Mouse (Mus musculus): Measurements from ENCODE around the gene Zfp574.
A peak's percentile ranks its signal among the peaks of the same experiment; 100 is the strongest.

GRCm38 (mm10) chr7:25087972-25088371, 15.6 kb downstream of the Zfp574 start:
- TF ChIP-seq HCFC1 (IDR thresholded peaks at IDR 0.05; ENCODE audit: borderline replicate concordance, insufficient read depth, low read length) (no peak), ZNF384 (IDR thresholded peaks at IDR 0.05; ENCODE audit: low read depth, low read length) (peak; percentile 75; the same call in 1 of the 2 replicates), CHD2 (IDR thresholded peaks at IDR 0.05; ENCODE audit: low read depth, low read length) (no peak), MAFK (IDR thresholded peaks at IDR 0.05; ENCODE audit: insufficient read depth, low read depth, low read length) (no peak), ZC3H11A (IDR thresholded peaks at IDR 0.05; ENCODE audit: borderline replicate concordance, low read depth, low read length) (no peak)
